Mouse (Mus musculus) liver, embryonic 13.5 days (tissue): Measurements from ENCODE around the gene Kif1c. TPM values are rescaled to one million over a fixed set of nuclear protein-coding genes. Genes with fewer than 3 reads are reported as not detected.

Source experiments
- ATAC-seq: fragments of 200-750 bp; cut with Nextera tagmentation; 2 replicates; pipeline ENCODE4 v1.8.0; 2017; ENCODE audit warnings: low read depth, mild to moderate bottlenecking, moderate number of reproducible peaks, moderate library complexity
- DNase-seq: peaks from one replicate; pipeline ENCODE4 v3.0.0; 2022
- H3K27ac ChIP-seq: fragments of 300-500 bp; sonication (generic); 2 replicates; pipeline ENCODE4 v1.5.1; 2015; ENCODE audit warnings: moderate library complexity, mild to moderate bottlenecking, inconsistent platforms
- H3K27me3 ChIP-seq: fragments of 300-500 bp; sonication (generic); 2 replicates; pipeline ENCODE4 v1.6.1; 2015; ENCODE audit warnings: mild to moderate bottlenecking, inconsistent platforms
- H3K36me3 ChIP-seq: fragments of 300-500 bp; sonication (generic); 2 replicates; pipeline ENCODE4 v1.6.1; 2015; ENCODE audit warnings: mild to moderate bottlenecking, inconsistent platforms
- H3K4me1 ChIP-seq: fragments of 300-500 bp; sonication (generic); replicated peaks from 2 replicates; pipeline ENCODE4 v1.6.1; 2015; ENCODE audit warnings: inconsistent platforms
- H3K4me2 ChIP-seq: fragments of 300-500 bp; sonication (generic); 2 replicates; pipeline ENCODE4 v1.6.1; 2015; ENCODE audit warnings: inconsistent platforms, mild to moderate bottlenecking, moderate library complexity
- H3K4me3 ChIP-seq: fragments of 300-500 bp; sonication (generic); replicated peaks from 2 replicates; pipeline ENCODE4 v1.5.1; 2015; ENCODE audit warnings: mild to moderate bottlenecking, inconsistent platforms
- H3K9ac ChIP-seq: fragments of 300-500 bp; sonication (generic); 2 replicates; pipeline ENCODE4 v1.6.1; 2015; ENCODE audit warnings: mild to moderate bottlenecking, inconsistent platforms
- H3K9me3 ChIP-seq: fragments of 300-500 bp; sonication (generic); replicated peaks from 2 replicates; pipeline ENCODE4 v1.6.1; 2016; ENCODE audit warnings: inconsistent platforms
- WGBS: fragments of 180-500 bp; shearing (Covaris S2); methylation state at CpG from one replicate; pipeline ENCODE4 v1.1.7; 2015; ENCODE audit not compliant: insufficient replicate concordance; 5-methylcytosine and 5-hydroxymethylcytosine counted together
- polyA plus RNA-seq: library from polyadenylated mRNA; unstranded; fragments of >200 nt; fragmentation: Nextera tagmentation; extraction: Ambion mirVana; gene quantifications from 2 replicates; pipeline ENCODE4 v1.2.1, GENCODE M21; 2015

Kif1c gene
- polyA plus RNA-seq, 1 experiment from 2014 or later: 0.73 TPM

GRCm38 (mm10) chr11:70668335-70668770, 32.0 kb upstream of the Kif1c start:
- H3K27me3 ChIP-seq: no peaks in the 10 kb centered on the region
- H3K9me3 ChIP-seq: no peaks in the 10 kb centered on the region
- H3K27ac ChIP-seq: peak overlapping the region; percentile 92
- H3K36me3 ChIP-seq: peaks cover 36% of the 10 kb centered on the region
- peaks cover 46% of the 10 kb centered on the region for H3K4me1 ChIP-seq
- DNase-seq: no peak
- peak overlapping the region; percentile 78 for H3K4me2 ChIP-seq
- H3K4me3 ChIP-seq: peak overlapping the region; percentile 79
- ATAC-seq: peak; percentile 71
- peak overlapping the region; percentile 75 for H3K9ac ChIP-seq
- under 1% methylated on average over 15 of the region's 15 CpGs for WGBS

DNA sequence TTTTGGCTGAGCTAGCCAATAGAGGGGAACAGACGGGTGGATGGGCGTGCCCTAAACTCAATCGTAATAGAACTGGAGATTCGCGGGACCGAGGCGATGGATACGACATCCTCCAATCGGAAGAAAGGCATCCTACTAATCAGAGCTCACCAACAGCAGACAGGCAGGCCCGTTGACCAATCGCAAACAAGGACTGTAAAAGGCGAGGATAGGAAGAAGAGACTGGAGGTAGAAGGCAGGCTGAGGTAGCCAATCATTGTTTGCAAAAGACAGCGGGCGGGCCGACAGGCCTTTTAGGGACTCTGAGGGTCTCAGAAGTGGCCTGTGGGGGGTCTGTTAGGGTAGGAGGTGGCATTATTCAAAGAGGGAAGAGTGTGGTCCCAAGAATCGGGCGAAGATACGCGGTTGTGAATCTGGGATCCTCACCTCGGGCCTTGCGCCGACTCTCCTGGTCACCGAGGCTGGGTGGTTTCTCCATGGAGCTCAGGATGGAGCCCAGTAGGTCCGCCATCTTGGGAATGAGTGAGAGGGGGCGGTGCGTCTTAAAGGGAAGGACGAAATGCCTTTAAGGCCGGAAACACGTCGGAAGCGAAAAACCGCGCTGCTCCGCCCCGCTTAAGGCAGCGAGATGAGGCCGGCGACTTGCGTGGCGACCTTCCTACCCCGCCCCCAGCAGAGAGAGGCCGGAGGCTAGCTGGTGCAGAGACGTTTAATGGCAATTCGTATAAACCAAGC, 31.4 kb upstream of the Kif1c start, which contains the start of gene Spag7:
Gene Spag7, minus strand, starts transcription at position 646 of the 735 bp plus-strand sequence.
- peaks cover 33% of the 10 kb centered on the region for H3K36me3 ChIP-seq
- H3K9ac ChIP-seq: peak within 1 kb of the TSS; percentile 91
- no peaks in the 10 kb centered on the region for H3K9me3 ChIP-seq
- H3K4me2 ChIP-seq: peak within 1 kb of the TSS; percentile 98
- H3K4me3 ChIP-seq: peak within 1 kb of the TSS; percentile 79
- ATAC-seq (peak; percentile 89), DNase-seq (peak; percentile 97)
- WGBS: under 1% methylated on average over 44 of the region's 44 CpGs
- H3K27me3 ChIP-seq: no peaks in the 10 kb centered on the region
- peaks cover 46% of the 10 kb centered on the region for H3K4me1 ChIP-seq
- H3K27ac ChIP-seq: peak within 1 kb of the TSS; percentile 94

DNA sequence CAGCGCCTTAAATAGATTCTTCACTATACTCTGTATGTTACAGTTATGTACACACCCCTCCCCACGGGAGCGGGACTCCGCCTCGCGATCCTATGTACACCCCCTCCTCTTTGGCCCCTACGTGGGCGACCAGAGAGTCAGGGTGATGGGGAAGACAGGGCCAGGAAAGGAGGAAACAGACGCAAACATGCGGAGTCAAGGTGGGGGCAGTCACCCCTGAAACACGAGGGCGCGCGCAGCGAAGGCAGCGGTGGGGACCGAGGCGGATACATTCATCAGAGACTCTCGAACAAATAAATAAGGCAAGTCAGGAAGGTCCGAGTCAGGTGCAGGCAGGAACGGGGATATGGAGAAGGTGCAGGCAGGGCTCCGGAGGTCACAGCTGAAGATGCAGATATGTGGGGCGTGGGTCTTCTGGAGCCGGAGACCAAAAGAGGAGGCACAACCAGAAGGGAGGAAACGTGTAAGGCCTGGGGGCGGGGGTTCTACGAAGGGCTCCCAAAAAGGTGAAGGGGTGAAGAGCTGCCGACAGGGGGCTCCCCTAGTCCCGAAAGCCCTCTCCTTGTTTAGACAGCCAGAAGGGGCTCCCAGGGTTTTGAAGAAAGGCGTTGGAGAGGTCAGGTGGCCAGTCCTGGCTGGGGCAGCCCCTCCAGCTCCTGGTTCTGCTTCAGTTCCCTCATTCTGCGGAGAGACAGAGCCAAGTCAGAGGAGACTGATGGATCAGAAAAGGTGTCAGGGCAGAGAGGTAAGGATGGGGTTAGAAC, 30.6 kb upstream of the Kif1c start:
- no peaks in the 10 kb centered on the region for H3K27me3 ChIP-seq
- H3K4me2 ChIP-seq: peak overlapping the region; percentile 98
- WGBS: 2% methylated on average over 31 of the region's 31 CpGs
- peak overlapping the region; percentile 79 for H3K4me3 ChIP-seq
- DNase-seq (peak; percentile 78), ATAC-seq (peak; percentile 1; the same call in 1 of the 2 replicates)
- peaks cover 50% of the 10 kb centered on the region for H3K4me1 ChIP-seq
- peaks cover 32% of the 10 kb centered on the region for H3K36me3 ChIP-seq
- peak overlapping the region; percentile 91 for H3K9ac ChIP-seq
- H3K27ac ChIP-seq: peak overlapping the region; percentile 94
- no peaks in the 10 kb centered on the region for H3K9me3 ChIP-seq

- Histone ChIP-seq H3K27me3 (no peaks in the 10 kb centered on the region), H3K36me3 (peaks cover 29% of the 10 kb centered on the region), H3K27ac (peak overlapping the region; percentile 94), H3K9me3 (no peaks in the 10 kb centered on the region), H3K9ac (peak overlapping the region; percentile 91), H3K4me2 (peak overlapping the region; percentile 98), H3K4me1 (peaks cover 50% of the 10 kb centered on the region), H3K4me3 (peak overlapping the region; percentile 79)
- no peak for DNase-seq
- ATAC-seq: no peak
- WGBS: 54% methylated on average over 14 of the region's 14 CpGs
These were observed 29.9 kb upstream of the Kif1c start for GRCm38 (mm10) chr11:70670483-70670882.

DNA sequence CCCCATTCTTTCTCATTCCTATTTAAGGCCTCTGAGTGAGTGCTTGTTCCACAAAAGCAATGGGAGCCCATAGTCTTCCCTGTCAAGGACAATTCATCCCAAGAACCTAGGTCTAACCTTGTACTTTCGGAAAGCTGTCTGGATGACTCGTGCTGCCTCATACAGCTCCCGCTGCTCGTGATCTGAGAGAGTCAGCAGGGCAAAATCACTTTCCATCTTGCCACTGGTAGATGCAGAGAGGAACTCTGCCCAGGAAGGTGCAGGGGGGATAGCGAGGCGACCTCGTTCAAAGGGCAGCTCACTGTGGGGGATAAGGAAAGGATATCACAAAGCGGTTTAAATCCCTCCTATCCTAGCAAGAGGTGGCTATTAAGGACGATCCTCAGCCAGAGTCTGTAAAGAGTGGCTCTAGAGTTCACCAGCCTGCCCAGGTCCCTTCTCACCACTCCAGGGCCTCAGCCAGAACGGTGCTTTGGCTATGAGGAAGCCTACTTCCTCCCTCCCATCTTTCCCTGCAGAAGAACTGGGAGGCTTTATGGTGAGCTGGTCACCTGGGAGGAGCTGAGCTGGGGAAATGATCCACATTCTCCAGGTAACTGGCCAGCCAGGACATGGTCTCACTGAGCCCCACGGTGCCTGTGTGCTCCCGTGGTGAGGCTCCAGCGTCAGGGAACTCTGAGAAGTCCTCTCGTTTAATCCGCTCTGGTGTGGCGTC, 28.9 kb upstream of the Kif1c start:
- H3K4me3 ChIP-seq: no peak overlapping the region
- ATAC-seq (no peak), DNase-seq (no peak)

DNA sequence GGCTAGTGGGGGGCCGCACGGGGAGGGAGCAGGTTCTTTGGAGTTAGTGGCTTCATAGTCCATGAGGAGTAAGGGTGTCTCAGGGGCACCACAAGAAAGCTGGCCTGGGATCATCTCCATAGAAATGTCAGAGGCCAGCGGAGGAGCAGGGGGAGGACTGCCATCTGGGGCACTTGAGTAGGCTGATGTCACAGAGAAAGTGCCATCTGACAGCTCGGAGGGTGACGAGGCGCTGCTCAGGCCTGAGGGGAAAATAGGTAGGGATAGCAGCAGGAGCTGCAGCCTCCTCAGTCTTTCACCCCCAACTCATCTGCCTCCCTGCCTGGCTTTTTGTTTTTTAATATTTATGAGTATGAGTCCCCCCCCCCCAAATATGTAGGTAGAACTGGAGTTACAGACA, 26.3 kb upstream of the Kif1c start:
- H3K4me2 ChIP-seq: no peak overlapping the region
- H3K27me3 ChIP-seq: no peaks in the 10 kb centered on the region
- ATAC-seq (no peak), DNase-seq (no peak)
- no peak overlapping the region for H3K4me3 ChIP-seq
- no peak overlapping the region for H3K9ac ChIP-seq
- H3K4me1 ChIP-seq: peaks cover 40% of the 10 kb centered on the region
- H3K9me3 ChIP-seq: no peaks in the 10 kb centered on the region
- 81% methylated on average over 6 of the region's 6 CpGs for WGBS
- H3K27ac ChIP-seq: no peak overlapping the region
- peaks cover 33% of the 10 kb centered on the region for H3K36me3 ChIP-seq

More for the DNA sequence above, 28.9 kb upstream of the Kif1c start:
- no peak overlapping the region for H3K27ac ChIP-seq
- H3K9me3 ChIP-seq: no peaks in the 10 kb centered on the region
- no peaks in the 10 kb centered on the region for H3K27me3 ChIP-seq
- peaks cover 30% of the 10 kb centered on the region for H3K36me3 ChIP-seq
- peak overlapping the region; percentile 4; the same call in 1 of the 2 replicates for H3K9ac ChIP-seq
- H3K4me2 ChIP-seq: no peak overlapping the region
- H3K4me1 ChIP-seq: peaks cover 44% of the 10 kb centered on the region
- WGBS: 76% methylated on average over 16 of the region's 16 CpGs

- no peak overlapping the region for H3K4me2 ChIP-seq
- no peak overlapping the region for H3K4me3 ChIP-seq
- H3K27ac ChIP-seq: no peak overlapping the region
- H3K4me1 ChIP-seq: peaks cover 45% of the 10 kb centered on the region
- peaks cover 33% of the 10 kb centered on the region for H3K36me3 ChIP-seq
- DNase-seq (no peak), ATAC-seq (no peak)
- WGBS: 59% methylated on average over 11 of the region's 11 CpGs
- H3K9me3 ChIP-seq: no peaks in the 10 kb centered on the region
- no peak overlapping the region for H3K9ac ChIP-seq
- no peaks in the 10 kb centered on the region for H3K27me3 ChIP-seq
These were observed 25.8 kb upstream of the Kif1c start for GRCm38 (mm10) chr11:70674501-70674900.

- no peak overlapping the region for H3K9ac ChIP-seq
- peak overlapping the region; percentile 47; the same call in 1 of the 2 replicates for H3K27ac ChIP-seq
- peaks cover 39% of the 10 kb centered on the region for H3K36me3 ChIP-seq
- no peak overlapping the region for H3K4me2 ChIP-seq
- 71% methylated on average over 9 of the region's 9 CpGs for WGBS
- DNase-seq (no peak), ATAC-seq (peak; percentile 34; the same call in 1 of the 2 replicates)
- H3K4me3 ChIP-seq: no peak overlapping the region
- peaks cover 40% of the 10 kb centered on the region for H3K4me1 ChIP-seq
- no peaks in the 10 kb centered on the region for H3K9me3 ChIP-seq
- H3K27me3 ChIP-seq: no peaks in the 10 kb centered on the region
These were observed 22.3 kb upstream of the Kif1c start for GRCm38 (mm10) chr11:70678092-70678491.

GRCm38 (mm10) chr11:70678576-70678975, 21.8 kb upstream of the Kif1c start:
- H3K4me1 ChIP-seq: peaks cover 40% of the 10 kb centered on the region

DNA sequence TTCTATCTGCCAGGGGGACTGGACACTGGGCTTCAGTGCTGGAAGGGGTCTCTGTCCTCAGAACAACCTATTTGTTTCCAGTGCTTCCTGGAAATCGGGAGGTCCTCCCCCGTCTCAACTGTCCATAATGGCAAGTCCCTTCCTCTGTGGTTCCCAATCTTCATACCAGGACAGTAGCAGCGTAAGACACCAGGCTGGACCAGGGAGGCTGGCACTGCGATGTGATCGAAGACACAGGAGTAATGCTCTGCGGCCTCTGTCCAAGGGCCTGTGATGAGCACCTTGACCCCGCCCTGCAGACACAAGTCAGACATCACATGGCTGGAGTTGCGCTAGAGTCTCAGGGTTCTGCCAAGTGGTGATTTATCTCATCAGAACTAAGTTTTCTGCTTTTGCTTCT, 21.0 kb upstream of the Kif1c start:
- ATAC-seq (no peak), DNase-seq (no peak)
- Histone ChIP-seq H3K4me1 (peaks cover 39% of the 10 kb centered on the region), H3K9ac (no peak overlapping the region), H3K27me3 (no peaks in the 10 kb centered on the region), H3K4me2 (no peak overlapping the region), H3K9me3 (no peaks in the 10 kb centered on the region), H3K36me3 (peaks cover 45% of the 10 kb centered on the region), H3K27ac (peak overlapping the region; percentile 47), H3K4me3 (no peak overlapping the region)
- WGBS: 82% methylated on average over 8 of the region's 8 CpGs

More at GRCm38 (mm10) chr11:70678576-70678975, 21.8 kb upstream of the Kif1c start:
- no peaks in the 10 kb centered on the region for H3K9me3 ChIP-seq
- 78% methylated on average over 2 of the region's 2 CpGs for WGBS
- no peak overlapping the region for H3K9ac ChIP-seq
- H3K27me3 ChIP-seq: no peaks in the 10 kb centered on the region
- peaks cover 44% of the 10 kb centered on the region for H3K36me3 ChIP-seq
- H3K4me2 ChIP-seq: no peak overlapping the region
- H3K4me3 ChIP-seq: no peak overlapping the region
- peak overlapping the region; percentile 47 for H3K27ac ChIP-seq
- peak; percentile 39 for ATAC-seq
- DNase-seq: no peak

DNA sequence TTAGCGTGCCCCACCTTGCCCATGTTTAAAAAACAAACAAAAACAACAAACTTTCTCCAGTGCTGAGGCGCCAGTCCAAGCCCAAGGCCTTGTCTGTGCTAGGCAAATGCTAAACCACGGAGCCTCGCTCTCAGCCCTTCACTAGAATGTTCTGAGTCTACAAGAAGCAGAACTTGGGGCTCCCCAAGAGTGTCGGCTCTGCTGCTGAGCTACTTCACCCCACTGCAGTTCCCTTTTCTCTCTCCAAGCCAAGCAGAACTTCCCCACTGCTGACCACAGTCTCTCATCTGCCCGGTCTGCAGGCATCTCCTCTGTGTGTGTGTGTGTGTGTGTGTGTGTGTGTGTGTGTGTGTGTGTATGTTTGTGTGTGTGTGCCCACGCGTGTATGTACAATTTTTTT, 20.5 kb upstream of the Kif1c start:
- H3K9ac ChIP-seq: no peak overlapping the region
- DNase-seq (no peak), ATAC-seq (no peak)
- H3K4me1 ChIP-seq: peaks cover 36% of the 10 kb centered on the region
- no peak overlapping the region for H3K4me3 ChIP-seq
- H3K27me3 ChIP-seq: no peaks in the 10 kb centered on the region
- H3K27ac ChIP-seq: peak overlapping the region; percentile 47; the same call in 1 of the 2 replicates
- H3K9me3 ChIP-seq: no peaks in the 10 kb centered on the region
- H3K36me3 ChIP-seq: peaks cover 42% of the 10 kb centered on the region
- 40% methylated on average over 8 of the region's 8 CpGs for WGBS
- no peak overlapping the region for H3K4me2 ChIP-seq
